Mouse (Mus musculus) lung, postnatal 0 days (tissue): ENCODE measurements around the gene Arid2.

Experiments used
- CTCF ChIP-seq: IDR thresholded peaks from 2 replicates; pipeline ENCODE4 v1.5.1; 2016; ENCODE audit warnings: antibody characterized with exemption, mild to moderate bottlenecking
- EP300 ChIP-seq: IDR thresholded peaks from 2 replicates; pipeline ENCODE4 v1.6.1; 2016; ENCODE audit warnings: antibody characterized with exemption, mild to moderate bottlenecking, control low read depth

DNA sequence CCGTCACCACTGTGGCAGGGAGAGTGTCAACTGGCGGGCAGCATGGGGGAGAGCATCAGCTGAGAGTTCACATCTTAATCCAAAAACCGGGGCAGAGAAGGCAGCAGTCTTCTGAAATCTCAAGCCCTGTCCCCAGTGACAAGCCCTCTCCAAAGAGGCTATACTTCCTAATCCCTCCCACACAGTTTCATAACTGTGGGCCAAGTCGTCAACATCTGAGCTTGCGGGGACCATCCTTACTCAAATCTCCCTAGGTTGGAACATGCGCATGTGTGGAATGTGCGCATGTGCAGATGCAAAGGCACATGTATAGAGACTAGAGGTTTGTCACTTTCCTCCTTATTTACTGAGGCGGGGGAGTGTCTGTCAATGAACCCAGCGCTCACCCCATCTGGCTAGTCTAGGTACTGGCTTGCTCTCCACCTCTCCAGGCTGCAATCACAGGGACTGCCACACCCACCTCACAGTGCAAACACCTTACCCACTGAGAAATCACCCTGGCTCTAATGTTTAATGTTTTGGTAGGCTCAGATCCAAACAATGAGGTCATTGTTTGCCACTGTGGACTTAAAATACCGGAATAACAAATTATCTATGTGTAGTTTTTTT, 16.9 kb upstream of the Arid2 start:
- TF ChIP-seq EP300 (no peak), CTCF (no peak)
